Mouse (Mus musculus) heart, postnatal 4 days (tissue): Measurements from ENCODE around the gene Filip1l. TPM values are rescaled to one million over a fixed set of nuclear protein-coding genes. Genes with fewer than 3 reads are reported as not detected.

Experiments
- DNase-seq: peaks from one replicate; pipeline ENCODE4 v3.0.0; 2021
- total RNA-seq, 2 experiments: library from RNA; stranded (reverse); gene quantifications; 2 replicates each; pipeline ENCODE4 v1.2.3; 2021

Filip1l gene
- total RNA-seq, 2 experiments from 2014 or later: 61.2 to 63.6 TPM

DNA sequence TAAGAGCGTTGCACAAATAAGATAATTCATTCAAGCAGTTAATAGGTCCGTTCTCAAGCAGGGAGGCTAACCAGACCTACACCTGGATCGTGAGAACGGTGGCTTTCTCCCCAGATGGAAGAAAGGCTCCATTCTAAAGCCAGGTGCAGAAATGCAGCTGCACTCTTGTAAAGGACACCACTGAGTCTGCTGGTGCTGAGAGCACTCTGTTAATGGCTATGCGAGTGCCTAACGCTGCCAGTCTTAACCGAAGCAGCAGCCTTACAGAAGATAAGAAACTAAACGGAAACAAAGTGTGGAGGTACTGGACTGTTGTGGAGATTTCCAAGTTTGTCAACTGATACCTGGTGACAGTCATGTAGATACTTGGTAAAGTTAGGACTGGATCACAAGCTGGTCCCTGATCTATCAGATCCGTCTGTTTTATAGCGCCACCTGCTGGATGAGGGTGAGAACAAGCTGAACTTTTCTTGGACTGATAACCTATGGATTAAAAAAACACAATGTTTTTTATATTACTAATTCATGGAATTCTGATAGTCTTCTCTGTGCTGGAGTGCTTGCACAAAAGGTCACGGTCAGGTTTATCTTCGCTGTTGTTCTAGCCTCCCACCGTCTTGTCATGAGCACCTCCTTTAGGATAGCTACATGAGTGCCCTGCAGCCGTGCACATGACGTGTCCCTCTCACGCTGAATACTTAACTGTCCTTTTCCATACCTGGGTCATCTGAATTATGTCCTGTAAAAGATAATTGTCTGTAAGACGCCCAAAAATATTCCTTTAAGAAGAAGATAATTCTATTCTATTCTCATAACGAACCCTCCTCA, 45.7 kb downstream of the Filip1l start:
- peak; percentile 85 for DNase-seq

DNA sequence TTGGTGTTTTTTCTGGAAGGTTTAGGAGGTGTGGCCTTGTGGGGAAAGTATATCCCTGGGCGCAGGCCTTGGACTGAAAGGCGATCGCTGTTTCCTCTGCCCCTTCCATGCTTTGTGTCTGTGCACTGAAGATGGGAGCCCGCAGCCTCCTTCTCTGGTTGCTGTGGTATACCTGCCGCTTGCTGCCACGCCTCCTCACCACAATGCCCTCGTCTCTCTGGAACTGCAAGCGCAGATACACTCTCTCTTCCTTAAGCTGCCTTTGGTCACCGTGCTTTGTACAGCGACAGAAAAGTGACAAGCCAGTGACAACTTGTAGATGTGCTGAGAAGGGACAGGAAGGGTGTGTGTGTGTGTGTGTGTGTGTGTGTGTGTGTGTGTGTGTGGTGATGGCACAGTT, 46.7 kb downstream of the Filip1l start:
- DNase-seq: no peak

DNA sequence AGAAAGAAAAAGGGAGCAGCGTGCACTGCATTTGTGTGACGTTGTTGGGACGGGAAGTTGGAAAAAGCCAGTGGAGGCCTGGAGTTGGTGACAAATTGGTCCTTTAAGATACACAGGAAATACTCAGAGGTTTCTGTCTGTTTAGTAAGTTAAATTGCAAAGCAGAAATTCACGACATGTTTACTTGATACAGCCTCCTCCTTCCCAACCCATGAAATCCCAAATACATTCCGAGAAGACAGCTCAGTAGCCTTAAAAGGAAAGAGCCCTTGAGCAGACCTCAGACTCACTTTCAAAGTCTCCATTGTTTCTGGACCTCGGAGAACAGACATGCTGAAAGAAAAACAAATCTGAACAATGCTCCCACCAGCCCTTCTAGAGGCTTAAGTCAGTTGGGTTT, 48.8 kb downstream of the Filip1l start:
- no peak for DNase-seq

DNA sequence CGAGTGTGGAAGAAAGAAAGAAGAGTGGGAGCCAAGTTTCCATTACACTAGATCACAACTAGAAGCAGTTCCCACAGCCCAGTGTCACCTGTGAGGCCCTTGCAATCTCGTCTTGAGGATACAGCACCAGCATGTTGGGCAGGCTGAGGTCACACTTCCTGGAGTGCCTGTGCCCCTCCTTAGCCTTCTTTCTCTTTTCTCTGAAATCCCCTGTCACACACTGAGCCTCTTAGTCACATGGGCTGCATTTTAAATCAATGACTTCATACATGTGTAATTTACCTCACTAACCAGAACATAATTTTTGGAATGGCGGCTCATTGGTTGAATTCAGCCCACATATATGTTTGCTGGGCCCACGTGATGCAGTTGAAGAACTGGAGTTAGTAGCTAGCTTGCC, 50.0 kb downstream of the Filip1l start:
- no peak for DNase-seq

DNA sequence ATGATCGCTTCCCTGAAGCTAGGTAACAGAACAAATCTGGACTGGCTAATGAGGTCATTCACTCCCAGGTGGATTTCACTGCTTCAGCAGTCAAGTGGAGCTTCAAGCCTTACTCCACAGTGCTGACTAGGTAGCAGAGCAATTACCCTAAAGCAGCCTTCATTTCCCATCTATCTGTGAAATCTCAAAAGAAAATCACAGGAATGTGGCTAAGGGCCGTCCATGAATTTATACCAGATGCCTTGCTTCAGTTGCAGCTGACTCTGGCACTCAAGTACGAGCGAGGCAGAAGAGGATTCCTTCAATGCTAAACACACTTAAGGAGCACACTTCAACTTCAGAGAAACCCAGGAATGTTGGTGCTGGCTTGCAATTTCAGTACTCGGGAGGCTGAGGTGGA, 50.9 kb downstream of the Filip1l start:
- DNase-seq: no peak

DNA sequence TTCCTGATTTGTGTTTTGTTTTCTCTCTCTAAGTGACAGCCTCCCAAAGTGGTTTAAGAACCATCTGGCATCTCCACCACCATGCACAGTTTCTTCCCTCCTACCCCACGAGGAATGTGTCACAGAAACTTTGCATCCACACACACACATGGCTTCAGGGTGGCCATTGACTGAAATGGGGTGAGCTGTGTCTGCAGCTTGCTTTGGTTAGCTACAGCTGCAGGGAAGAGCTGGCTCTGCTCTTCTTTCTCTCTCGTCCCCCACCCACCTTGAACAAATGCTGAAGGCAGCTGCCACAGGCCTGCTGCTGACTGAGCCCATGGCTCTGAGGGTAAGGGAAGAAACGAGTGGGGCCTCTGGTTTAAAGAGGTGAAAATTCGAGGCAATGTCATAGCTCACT, 59.9 kb downstream of the Filip1l start:
- no peak for DNase-seq

DNA sequence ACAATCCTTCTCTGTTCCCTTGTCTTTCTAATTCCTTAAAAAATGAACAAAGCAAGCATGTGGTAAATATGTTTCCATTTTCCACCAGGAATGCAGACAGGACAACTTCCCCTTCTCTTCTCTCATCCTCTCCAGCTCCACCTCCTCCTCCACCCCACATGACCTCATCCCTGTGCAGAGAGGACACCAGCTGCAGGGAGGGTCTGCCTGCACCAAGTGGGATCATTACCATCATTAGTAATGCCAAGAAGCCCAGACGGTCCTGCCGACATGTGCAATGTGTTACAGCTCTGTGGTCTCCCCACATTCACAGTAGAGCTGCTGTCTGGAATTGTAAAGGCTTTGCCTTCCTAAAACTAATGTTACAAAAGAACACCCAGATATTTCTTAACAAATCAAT, 63.2 kb downstream of the Filip1l start:
- DNase-seq: peak; percentile 36

DNA sequence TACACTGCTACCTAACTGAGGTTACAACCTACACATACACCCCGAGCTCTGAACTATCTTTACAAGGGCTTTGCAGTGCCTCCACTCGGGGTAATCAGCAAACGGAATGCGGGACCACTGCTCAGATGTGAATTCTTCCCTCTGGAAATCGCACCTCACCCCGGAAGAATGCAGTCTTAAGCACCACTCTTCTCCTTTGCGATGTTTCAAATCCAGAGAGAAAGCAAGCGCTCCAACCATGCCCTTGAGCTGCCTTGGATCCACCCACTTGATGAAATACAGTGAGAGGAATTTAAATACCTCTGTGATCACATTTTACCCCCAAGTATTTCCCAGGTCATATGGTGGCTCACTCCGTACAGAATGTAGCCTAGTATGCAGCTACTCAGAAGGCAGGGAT, 64.1 kb downstream of the Filip1l start:
- no peak for DNase-seq

DNA sequence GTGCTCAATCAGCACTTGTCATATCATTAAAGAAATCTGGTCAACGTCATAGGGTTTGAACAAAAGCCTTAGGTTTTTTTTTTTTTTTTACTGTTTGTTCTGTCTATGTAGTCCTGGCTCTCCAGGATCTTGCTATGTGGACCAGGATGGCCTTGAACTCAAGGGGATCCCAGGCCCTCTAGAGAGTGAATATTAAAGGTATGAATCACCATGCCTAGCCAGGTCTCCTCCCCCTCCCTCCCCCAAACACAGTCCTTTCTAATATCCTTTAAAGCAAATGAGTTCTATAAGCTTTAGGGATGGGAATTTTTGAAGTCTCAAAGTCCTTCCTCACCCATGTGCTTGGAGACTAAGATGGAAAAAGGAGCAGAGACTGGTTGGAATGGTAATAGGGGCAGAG, 65.1 kb downstream of the Filip1l start:
- no peak for DNase-seq

DNA sequence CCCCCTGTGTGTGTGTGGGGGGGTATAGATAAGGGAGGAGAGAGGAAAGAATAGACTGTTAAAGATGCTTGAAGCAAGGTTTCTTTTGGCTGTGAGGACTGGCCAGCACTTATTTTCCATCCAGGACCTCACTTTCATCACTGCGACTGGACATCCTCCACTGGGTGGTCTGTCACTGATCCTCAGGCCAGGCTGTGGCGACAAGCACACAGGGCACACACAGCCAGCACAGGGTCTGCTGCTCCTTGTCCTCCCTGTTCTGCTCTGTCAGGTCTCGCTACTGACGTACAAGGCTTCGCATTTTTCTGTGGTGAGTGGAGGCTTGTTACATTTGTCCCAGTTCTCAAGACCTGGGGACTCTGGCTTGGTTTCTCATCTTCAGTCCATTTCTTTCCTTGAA, 66.4 kb downstream of the Filip1l start:
- peak; percentile 52 for DNase-seq

DNA sequence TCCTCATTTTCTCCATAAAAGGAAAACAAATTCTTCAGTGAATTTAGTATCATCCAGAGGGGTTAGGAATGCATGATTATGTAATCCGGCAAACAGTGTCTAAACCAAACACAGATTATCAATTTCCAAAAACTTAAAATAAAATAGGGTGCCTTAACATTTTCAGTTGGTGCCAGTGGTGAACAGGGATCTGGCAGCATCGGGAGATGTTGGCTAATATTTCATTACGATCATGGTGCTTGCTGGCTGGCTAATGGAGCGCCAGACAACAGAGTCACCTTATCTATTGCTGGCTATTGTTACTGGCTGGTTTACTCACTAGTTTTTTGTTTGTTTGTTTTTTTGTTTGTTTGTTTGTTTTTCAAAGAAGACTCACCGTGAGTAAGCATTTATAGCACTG, 67.0 kb downstream of the Filip1l start:
- DNase-seq: no peak

DNA sequence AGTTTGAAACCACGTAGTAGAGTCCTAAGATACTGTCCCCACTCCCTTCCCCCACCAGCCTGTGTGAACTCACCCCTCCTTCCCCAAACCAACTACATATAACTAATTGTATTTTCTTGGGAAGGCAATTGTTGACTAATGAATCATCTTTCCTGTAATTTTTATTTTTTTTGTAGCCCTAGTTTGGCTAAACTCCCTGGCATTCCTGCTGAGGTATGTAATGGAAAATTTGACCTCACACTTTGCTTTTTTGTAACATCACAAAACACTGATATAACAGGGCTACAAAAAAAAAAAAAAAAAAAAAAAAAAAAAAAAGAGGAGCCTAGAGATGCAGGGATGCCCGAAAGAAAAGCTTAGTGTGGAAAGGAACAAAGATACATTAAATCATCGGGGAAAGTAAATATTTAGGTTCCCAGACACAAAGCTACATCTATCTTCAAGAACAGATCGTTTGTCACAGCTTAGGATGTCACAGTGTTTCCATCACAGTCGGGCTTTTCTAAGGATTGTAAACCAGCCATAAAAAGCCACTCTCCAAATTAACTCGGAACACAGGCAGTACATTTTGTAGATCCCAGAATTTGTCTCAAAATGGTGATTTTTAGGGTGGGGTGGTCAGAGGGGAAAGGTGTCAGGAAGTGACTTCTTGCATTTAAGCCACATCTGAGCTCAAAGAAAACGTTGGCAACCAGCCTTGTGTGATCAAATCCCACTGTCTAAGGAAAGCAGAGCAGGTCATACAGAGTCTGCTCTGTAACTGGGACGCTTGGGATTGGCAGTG, 68.1 kb downstream of the Filip1l start:
- DNase-seq: peak; percentile 62

DNA sequence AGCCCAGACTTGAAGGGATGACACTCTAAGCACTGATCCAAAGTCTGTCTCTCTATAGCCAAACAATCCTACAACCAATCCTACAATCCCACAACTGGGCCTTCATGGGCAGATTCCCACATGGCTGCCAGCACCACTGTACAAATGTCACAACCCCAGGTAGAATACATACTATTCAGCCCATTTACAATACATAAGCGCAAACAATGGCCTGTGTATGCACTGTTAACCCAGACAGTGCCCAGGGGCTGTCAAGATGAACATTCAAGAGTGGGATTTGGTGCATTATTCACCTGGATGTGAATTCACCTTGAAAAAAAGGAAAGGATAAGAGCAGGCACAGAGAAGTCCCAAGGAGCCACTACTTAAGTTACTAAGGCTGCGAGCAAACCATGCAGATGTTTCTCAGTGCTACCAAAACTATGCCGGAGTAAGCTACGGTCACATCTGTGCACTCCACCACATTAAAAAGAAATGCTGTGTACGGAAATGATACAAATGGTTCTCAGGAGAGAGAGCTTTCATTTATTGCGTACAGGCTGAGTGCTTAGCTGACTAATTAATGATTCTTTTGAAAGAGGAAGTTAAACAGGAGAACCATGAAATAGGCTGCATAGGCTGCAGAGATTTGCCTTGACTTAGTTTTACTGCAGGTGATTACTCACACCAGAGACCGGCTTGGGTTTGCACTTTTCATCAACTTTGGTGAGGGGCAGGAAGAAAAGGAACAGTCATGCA, 69.0 kb downstream of the Filip1l start:
- no peak for DNase-seq

DNA sequence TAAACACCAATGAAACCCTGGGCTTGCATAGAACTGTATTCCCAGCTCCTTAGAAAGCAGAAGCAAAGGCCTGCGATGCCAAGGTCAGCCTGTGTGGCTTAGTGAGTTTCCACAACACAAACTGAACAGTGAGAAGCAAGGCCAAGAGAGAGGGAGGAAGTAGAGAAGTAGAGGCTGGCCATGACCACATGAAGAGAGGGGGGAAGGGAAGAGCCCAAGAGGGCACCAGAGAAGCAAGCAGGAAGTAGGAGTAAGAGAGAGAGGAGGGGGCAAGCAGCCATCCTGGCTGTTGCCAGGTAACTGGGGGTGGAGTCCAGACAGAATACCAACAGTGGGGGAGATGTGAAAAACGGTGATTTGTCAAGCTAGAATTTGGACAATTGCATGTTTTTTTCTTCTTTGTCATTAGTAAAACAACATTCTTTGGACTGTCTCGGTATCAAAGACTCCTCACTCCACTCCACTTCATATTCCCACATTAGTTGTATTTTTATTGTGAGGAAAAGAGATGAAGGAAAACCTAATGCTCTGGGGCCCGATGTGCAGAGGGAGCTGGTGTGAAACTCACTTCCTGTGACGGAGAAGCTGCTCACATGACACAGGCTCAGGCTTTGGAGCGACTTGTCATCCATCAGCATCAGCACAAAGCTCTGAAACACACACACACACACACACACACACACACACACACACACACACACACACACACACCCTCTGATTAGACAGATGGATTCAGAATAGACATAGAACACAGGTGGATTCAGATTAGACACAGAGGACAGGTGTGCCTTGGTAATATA, 70.3 kb downstream of the Filip1l start:
- DNase-seq: no peak

DNA sequence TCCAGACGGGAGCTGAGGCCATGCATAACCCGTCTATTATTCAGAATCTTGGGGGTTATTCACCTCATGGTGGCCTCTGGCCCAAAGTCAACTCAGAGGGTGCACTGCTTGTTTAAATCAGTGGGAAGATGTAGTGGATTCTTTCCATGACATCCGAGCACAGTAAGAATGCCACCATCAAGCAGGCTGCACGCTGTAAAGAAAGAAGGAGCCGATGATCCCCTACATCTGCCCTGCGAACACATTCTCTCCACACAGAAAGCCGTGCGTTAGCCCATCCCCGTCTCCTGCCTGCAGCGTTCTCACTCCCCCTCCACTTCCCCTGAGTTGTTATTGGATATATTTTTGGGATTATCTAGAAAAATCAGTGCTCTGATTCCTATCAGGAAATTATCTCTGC, 73.8 kb downstream of the Filip1l start:
- no peak for DNase-seq

DNA sequence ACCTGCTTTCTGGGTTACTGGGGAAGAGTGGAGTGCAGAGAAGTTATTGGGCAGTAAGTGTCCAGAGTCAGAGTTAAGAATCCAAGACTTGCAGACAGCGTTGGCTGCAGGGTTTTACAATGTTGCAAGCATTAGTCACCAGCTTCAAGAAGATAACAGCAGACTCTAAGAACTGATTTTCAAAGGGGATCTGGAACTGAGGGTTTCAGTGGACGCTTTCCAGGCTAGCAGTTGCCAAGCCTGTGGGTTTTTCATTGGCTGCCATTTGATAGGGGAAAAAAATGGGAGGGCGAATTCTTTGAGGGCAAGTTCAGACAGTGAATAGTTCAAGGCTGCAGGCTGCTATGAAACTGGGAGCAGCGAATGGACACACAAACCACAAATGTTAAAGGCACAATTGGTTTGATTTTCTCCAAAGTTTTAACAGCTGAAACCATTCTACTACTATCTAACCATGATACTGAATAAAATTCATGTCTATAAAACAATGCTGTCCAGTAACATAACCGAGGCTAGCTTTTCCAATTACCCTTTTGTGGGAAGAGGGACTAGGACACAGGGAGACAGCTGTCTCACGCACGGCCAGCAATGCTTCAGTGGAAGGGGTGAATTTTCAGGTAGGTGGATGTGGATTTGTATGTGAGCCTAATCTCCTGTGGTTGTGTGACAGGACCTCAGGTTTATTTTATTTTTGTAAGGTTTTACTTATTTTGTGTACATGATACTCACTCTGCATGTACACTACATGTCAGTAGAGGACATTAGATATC, 74.8 kb downstream of the Filip1l start:
- DNase-seq: peak; percentile 70

DNA sequence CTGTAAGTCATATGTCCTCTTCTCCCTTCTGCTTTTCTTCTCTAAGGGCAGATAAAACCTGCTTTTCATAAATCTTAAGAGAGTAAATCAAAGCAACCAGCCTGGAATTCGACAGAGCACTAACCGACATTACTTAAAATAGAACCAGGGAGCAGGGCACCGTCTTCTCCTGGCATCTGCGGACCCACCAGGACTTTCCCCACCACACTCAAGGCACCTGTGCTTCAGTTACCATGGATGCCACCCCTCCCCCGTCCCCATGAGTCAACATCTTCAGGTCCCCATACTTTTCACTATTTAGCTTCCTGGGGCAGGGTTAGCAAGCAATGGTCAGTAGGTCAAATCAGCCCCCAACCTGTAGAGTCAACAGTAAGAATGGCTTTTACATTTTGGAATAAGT, 76.1 kb downstream of the Filip1l start:
- no peak for DNase-seq

DNA sequence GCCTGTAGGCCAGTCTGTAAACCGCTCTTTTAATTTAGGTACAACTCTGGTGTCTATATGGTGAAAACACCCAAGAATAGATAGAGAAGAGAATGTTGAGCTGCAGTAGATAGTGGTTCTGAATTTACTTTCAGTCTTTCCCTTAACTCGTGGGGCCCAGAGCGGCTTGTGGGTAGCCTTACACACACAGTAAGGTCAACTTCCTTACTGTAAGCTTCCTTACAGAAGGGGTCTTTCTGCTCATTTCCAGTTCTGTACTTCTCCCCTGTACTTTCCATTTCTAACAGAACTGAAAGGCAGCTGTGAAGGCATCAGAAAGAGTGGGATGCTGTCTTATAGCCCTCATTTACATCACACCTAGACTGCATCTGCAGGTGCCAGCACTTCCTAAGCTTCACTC, 78.4 kb downstream of the Filip1l start:
- DNase-seq: no peak

DNA sequence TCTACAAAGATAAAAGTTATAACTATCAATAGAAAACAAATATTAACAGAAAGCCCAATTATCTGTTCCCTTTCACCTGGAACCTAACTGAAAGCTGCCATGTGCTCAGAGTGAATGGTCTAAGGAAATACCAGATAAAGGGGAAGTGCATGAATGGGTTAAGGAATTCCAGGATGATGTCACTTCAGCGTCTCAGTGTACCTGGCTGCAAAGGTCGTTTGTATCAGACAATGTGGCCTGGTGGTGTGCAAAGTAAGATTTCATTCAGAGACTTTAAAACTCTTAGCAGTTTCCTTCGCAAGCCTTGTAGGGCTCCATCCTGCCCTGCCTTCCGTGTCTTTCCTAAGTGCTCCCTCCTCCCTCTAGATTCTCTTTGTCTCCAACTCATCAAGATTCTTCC, 80.3 kb downstream of the Filip1l start:
- DNase-seq: no peak

DNA sequence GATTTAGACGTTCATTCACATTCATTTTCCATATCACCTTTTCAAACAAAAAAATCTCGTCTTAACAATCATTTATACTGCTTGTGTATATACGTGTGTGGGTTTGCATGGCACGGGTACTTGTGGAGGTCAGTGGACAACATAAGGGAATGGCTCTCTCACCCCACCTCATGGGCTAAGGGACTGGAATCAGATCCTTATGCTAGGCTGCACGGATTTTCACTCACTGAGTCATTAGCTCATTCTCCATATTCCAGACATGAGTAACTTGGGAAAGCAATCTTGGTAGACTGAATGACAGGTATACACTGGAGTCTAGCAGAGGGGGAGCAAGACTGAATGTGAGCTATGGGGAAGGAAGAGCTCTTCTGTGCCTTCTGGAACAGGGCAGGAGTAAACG, 80.8 kb downstream of the Filip1l start:
- DNase-seq: no peak

DNA sequence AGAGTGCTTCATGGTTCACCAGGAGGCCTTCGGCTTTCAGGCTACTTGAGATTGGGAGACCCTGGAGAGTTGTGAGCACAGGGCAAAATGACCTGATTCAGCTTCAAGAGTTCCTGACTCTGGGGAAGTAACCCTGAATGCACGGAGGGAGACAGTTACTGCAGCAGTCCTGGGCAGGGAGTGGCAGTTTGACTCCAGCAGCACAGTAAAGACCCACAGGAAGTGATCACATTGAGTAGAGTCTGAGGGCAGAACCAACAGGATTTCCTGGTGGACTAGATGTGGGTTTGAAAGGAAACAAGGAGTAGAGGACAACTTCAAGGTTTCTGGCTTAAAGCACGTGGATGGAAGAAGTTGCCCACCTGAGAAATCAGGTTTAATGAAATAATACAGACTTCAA, 81.7 kb downstream of the Filip1l start:
- DNase-seq: no peak
